Mouse (Mus musculus) hindbrain, embryonic 15.5 days (tissue): ENCODE measurements around the gene Raet1e. TPM values are rescaled to one million over a fixed set of nuclear protein-coding genes. Genes with fewer than 3 reads are reported as not detected.
A peak's percentile ranks its signal among the peaks of the same experiment; 100 is the strongest.
"Not testable (repeated sequence)": the region's sequence is repeated elsewhere in the genome, so short reads cannot be mapped to it uniquely, and the experiment has no call there.

Experiments used
- ATAC-seq: fragments of 200-750 bp; cut with Nextera tagmentation; 2 replicates; pipeline ENCODE4 v1.8.0; 2017; ENCODE audit warnings: low read depth, moderate number of reproducible peaks, moderate TSS enrichment; ENCODE audit not compliant: low FRiP score
- H3K27ac ChIP-seq: fragments of 300-500 bp; sonication (generic); replicated peaks from 2 replicates; pipeline ENCODE4 v1.5.1; 2015; ENCODE audit warnings: mild to moderate bottlenecking, inconsistent platforms
- H3K27me3 ChIP-seq: fragments of 300-500 bp; sonication (generic); 2 replicates; pipeline ENCODE4 v1.6.1; 2015; ENCODE audit warnings: control low read depth, inconsistent platforms
- H3K36me3 ChIP-seq: fragments of 300-500 bp; sonication (generic); 2 replicates; pipeline ENCODE4 v1.6.1; 2015; ENCODE audit warnings: control low read depth, inconsistent platforms
- H3K4me1 ChIP-seq: fragments of 300-500 bp; sonication (generic); replicated peaks from 2 replicates; pipeline ENCODE4 v1.6.1; 2015; ENCODE audit warnings: control low read depth, inconsistent platforms
- H3K4me2 ChIP-seq: fragments of 300-500 bp; sonication (generic); 2 replicates; pipeline ENCODE4 v1.6.1; 2015; ENCODE audit warnings: moderate library complexity, mild to moderate bottlenecking, inconsistent platforms
- H3K4me3 ChIP-seq: fragments of 300-500 bp; sonication (generic); 2 replicates; pipeline ENCODE4 v1.5.1; 2015; ENCODE audit warnings: mild to moderate bottlenecking, inconsistent platforms
- H3K9ac ChIP-seq: fragments of 300-500 bp; sonication (generic); 2 replicates; pipeline ENCODE4 v1.6.1; 2015; ENCODE audit warnings: inconsistent platforms
- H3K9me3 ChIP-seq: fragments of 300-500 bp; sonication (generic); 2 replicates; pipeline ENCODE4 v1.6.1; 2016; ENCODE audit warnings: control low read depth, inconsistent platforms
- WGBS: fragments of 180-500 bp; shearing (Covaris S2); methylation state at CpG from one replicate; pipeline ENCODE4 v1.1.7; 2015; 5-methylcytosine and 5-hydroxymethylcytosine counted together
- polyA plus RNA-seq: library from polyadenylated mRNA; unstranded; fragments of >200 nt; fragmentation: Nextera tagmentation; extraction: Ambion mirVana; gene quantifications from 2 replicates; pipeline ENCODE4 v1.2.1, GENCODE M21; 2015

The Raet1e gene
- polyA plus RNA-seq, 1 experiment from 2014 or later = 0.75 TPM

- WGBS = 5% methylated on average over 8 of the region's 8 CpGs
- Histone ChIP-seq H3K4me1 (peaks cover 16% of the 10 kb centered on the region), H3K27me3 (peaks cover 16% of the 10 kb centered on the region; the same call in 1 of the 2 replicates)
- not testable (repeated sequence) for H3K36me3 ChIP-seq, ATAC-seq, H3K9ac ChIP-seq, H3K4me2 ChIP-seq, H3K27ac ChIP-seq, H3K9me3 ChIP-seq, H3K4me3 ChIP-seq
These were observed 112.8 kb downstream of the Raet1e start for GRCm38 (mm10) chr10:22270879-22271786.

- WGBS = 1% methylated on average over 37 of the region's 37 CpGs
These were observed 114.7 kb downstream of the Raet1e start for GRCm38 (mm10) chr10:22272914-22273683.

GRCm38 (mm10) chr10:22273684-22274305 is 115.4 kb downstream of the Raet1e start:
- no peaks in the 10 kb centered on the region for H3K36me3 ChIP-seq
- H3K27ac ChIP-seq = no peak overlapping the region
- H3K4me2 ChIP-seq = peak overlapping the region; percentile 98
- H3K4me3 ChIP-seq = peak overlapping the region; percentile 44
- peak; percentile 56; the same call in 1 of the 2 replicates for ATAC-seq
- peaks cover 16% of the 10 kb centered on the region; the same call in 1 of the 2 replicates for H3K27me3 ChIP-seq
- peak overlapping the region; percentile 13; the same call in 1 of the 2 replicates for H3K9ac ChIP-seq
- WGBS = under 1% methylated on average over 41 of the region's 41 CpGs
- no peaks in the 10 kb centered on the region for H3K9me3 ChIP-seq
- peaks cover 16% of the 10 kb centered on the region for H3K4me1 ChIP-seq

More at GRCm38 (mm10) chr10:22272914-22273683, 114.7 kb downstream of the Raet1e start:
- Histone ChIP-seq H3K27me3 (peaks cover 16% of the 10 kb centered on the region; the same call in 1 of the 2 replicates), H3K4me3 (peak overlapping the region; percentile 44), H3K4me1 (peaks cover 16% of the 10 kb centered on the region), H3K4me2 (peak overlapping the region; percentile 98)
- not testable (repeated sequence) for H3K9ac ChIP-seq, H3K36me3 ChIP-seq, H3K9me3 ChIP-seq, H3K27ac ChIP-seq
- ATAC-seq = peak; percentile 62; the same call in 1 of the 2 replicates

GRCm38 (mm10) chr10:22274445-22275057 is 116.2 kb downstream of the Raet1e start:
- H3K27me3 ChIP-seq = peaks cover 16% of the 10 kb centered on the region; the same call in 1 of the 2 replicates
- WGBS = 10% methylated on average over 19 of the region's 19 CpGs
- 0 out of 2 replicates have a peak, but pooled peaks have one; percentile 19 for ATAC-seq
- no peak overlapping the region for H3K27ac ChIP-seq
- peaks cover 16% of the 10 kb centered on the region for H3K4me1 ChIP-seq
- no peak overlapping the region for H3K9ac ChIP-seq
- H3K36me3 ChIP-seq = no peaks in the 10 kb centered on the region
- H3K9me3 ChIP-seq = no peaks in the 10 kb centered on the region
- peak overlapping the region; percentile 98 for H3K4me2 ChIP-seq
- H3K4me3 ChIP-seq = peak overlapping the region; percentile 44

GRCm38 (mm10) chr10:22278468-22278867 is 120.1 kb downstream of the Raet1e start:
- Histone ChIP-seq H3K4me1 (peaks cover 11% of the 10 kb centered on the region), H3K27me3 (peaks cover 12% of the 10 kb centered on the region; the same call in 1 of the 2 replicates)
- H3K4me3 ChIP-seq, ATAC-seq, H3K9ac ChIP-seq, H3K4me2 ChIP-seq, H3K9me3 ChIP-seq, H3K27ac ChIP-seq, H3K36me3 ChIP-seq: not testable (repeated sequence)
- 91% methylated on average over 2 of the region's 2 CpGs for WGBS

- no peaks in the 10 kb centered on the region for H3K9me3 ChIP-seq
These were observed 124.4 kb downstream of the Raet1e start for GRCm38 (mm10) chr10:22282816-22283215.

GRCm38 (mm10) chr10:22295676-22296075 is 137.3 kb downstream of the Raet1e start:
- H3K4me3 ChIP-seq = no peak overlapping the region
- no peaks in the 10 kb centered on the region for H3K4me1 ChIP-seq
- H3K9ac ChIP-seq = no peak overlapping the region
- H3K27me3 ChIP-seq = no peaks in the 10 kb centered on the region
- no peaks in the 10 kb centered on the region for H3K36me3 ChIP-seq
- no peaks in the 10 kb centered on the region for H3K9me3 ChIP-seq
- WGBS = 29% methylated on average over 1 of the region's 1 CpGs
- no peak overlapping the region for H3K27ac ChIP-seq
- ATAC-seq = no peak
- H3K4me2 ChIP-seq = no peak overlapping the region

More at GRCm38 (mm10) chr10:22282816-22283215, 124.4 kb downstream of the Raet1e start:
- Histone ChIP-seq H3K4me1 (no peaks in the 10 kb centered on the region), H3K27ac (no peak overlapping the region), H3K4me3 (no peak overlapping the region), H3K4me2 (no peak overlapping the region), H3K9ac (no peak overlapping the region), H3K36me3 (no peaks in the 10 kb centered on the region), H3K27me3 (no peaks in the 10 kb centered on the region)
- no peak for ATAC-seq
- 52% methylated on average over 6 of the region's 6 CpGs for WGBS

- no peak overlapping the region for H3K9ac ChIP-seq
- no peak for ATAC-seq
- no peak overlapping the region for H3K4me3 ChIP-seq
- no peaks in the 10 kb centered on the region for H3K36me3 ChIP-seq
- H3K4me2 ChIP-seq = no peak overlapping the region
- H3K4me1 ChIP-seq = no peaks in the 10 kb centered on the region
- H3K9me3 ChIP-seq = no peaks in the 10 kb centered on the region
- H3K27me3 ChIP-seq = no peaks in the 10 kb centered on the region
- no peak overlapping the region for H3K27ac ChIP-seq
- 89% methylated on average over 5 of the region's 5 CpGs for WGBS
These were observed 138.8 kb downstream of the Raet1e start for GRCm38 (mm10) chr10:22297033-22297762.

GRCm38 (mm10) chr10:22297766-22298461 is 139.5 kb downstream of the Raet1e start:
- WGBS = 65% methylated on average over 8 of the region's 8 CpGs
- H3K4me2 ChIP-seq = no peak overlapping the region
- no peaks in the 10 kb centered on the region for H3K36me3 ChIP-seq
- H3K4me1 ChIP-seq = no peaks in the 10 kb centered on the region
- H3K4me3 ChIP-seq = no peak overlapping the region
- no peak overlapping the region for H3K9ac ChIP-seq
- H3K27ac ChIP-seq = no peak overlapping the region
- no peak for ATAC-seq
- no peaks in the 10 kb centered on the region for H3K9me3 ChIP-seq
- no peaks in the 10 kb centered on the region for H3K27me3 ChIP-seq

- Histone ChIP-seq H3K4me3 (no peak overlapping the region), H3K27ac (no peak overlapping the region), H3K27me3 (no peaks in the 10 kb centered on the region), H3K4me2 (no peak overlapping the region), H3K36me3 (no peaks in the 10 kb centered on the region), H3K9me3 (no peaks in the 10 kb centered on the region), H3K4me1 (no peaks in the 10 kb centered on the region), H3K9ac (no peak overlapping the region)
- WGBS = 87% methylated on average over 2 of the region's 2 CpGs
- ATAC-seq = no peak
These were observed 141.0 kb downstream of the Raet1e start for GRCm38 (mm10) chr10:22299324-22299723.
